Mouse (Mus musculus): ENCODE measurements around the gene Sgip1. TPM values are rescaled to one million over a fixed set of nuclear protein-coding genes. Genes with fewer than 3 reads are reported as not detected.

Sgip1 gene
- polyA plus RNA-seq, 1 experiment from 2014 or later: 54.8 TPM

- 83% methylated on average over 5 of the region's 5 CpGs for WGBS
- Histone ChIP-seq H3K4me1 (replicated peaks) (peaks cover 8% of the 10 kb centered on the region), H3K4me3 (no peak overlapping the region), H3K36me3 (peaks cover 5% of the 10 kb centered on the region; the same call in 1 of the 2 replicates), H3K4me2 (no peak overlapping the region), H3K9ac (no peak overlapping the region), H3K9me3 (no peaks in the 10 kb centered on the region), H3K27me3 (no peaks in the 10 kb centered on the region), H3K27ac (replicated peaks) (no peak overlapping the region)
- ATAC-seq (ENCODE audit: low read depth): no peak
Measured at GRCm38 (mm10) chr4:102852808-102853207, 111.7 kb downstream of the Sgip1 start.

GRCm38 (mm10) chr4:102853330-102854022, 112.4 kb downstream of the Sgip1 start:
- WGBS: 77% methylated on average over 9 of the region's 9 CpGs
- Histone ChIP-seq H3K27me3 (no peaks in the 10 kb centered on the region), H3K4me2 (no peak overlapping the region), H3K9me3 (no peaks in the 10 kb centered on the region), H3K4me1 (replicated peaks) (peaks cover 8% of the 10 kb centered on the region), H3K36me3 (peaks cover 8% of the 10 kb centered on the region; the same call in 1 of the 2 replicates), H3K4me3 (no peak overlapping the region), H3K9ac (no peak overlapping the region), H3K27ac (replicated peaks) (no peak overlapping the region)
- ATAC-seq (ENCODE audit: low read depth): no peak

- 57% methylated on average over 10 of the region's 10 CpGs for WGBS
- no peak overlapping the region for H3K4me3 ChIP-seq
- H3K9me3 ChIP-seq: no peaks in the 10 kb centered on the region
- H3K4me1 ChIP-seq (replicated peaks): peaks cover 8% of the 10 kb centered on the region
- ATAC-seq (ENCODE audit: low read depth): no peak; the same call in 1 of the 2 replicates
- H3K36me3 ChIP-seq: peaks cover 8% of the 10 kb centered on the region; the same call in 1 of the 2 replicates
- no peak overlapping the region for H3K4me2 ChIP-seq
- no peaks in the 10 kb centered on the region for H3K27me3 ChIP-seq
- no peak overlapping the region for H3K27ac ChIP-seq (replicated peaks)
- no peak overlapping the region for H3K9ac ChIP-seq
Measured at GRCm38 (mm10) chr4:102854928-102855892, 114.1 kb downstream of the Sgip1 start.

GRCm38 (mm10) chr4:102856086-102856485, 115.0 kb downstream of the Sgip1 start:
- Histone ChIP-seq H3K36me3 (peaks cover 8% of the 10 kb centered on the region; the same call in 1 of the 2 replicates), H3K4me3 (no peak overlapping the region), H3K27ac (replicated peaks) (no peak overlapping the region), H3K4me1 (replicated peaks) (peaks cover 15% of the 10 kb centered on the region), H3K27me3 (no peaks in the 10 kb centered on the region), H3K4me2 (no peak overlapping the region), H3K9me3 (no peaks in the 10 kb centered on the region), H3K9ac (no peak overlapping the region)
- ATAC-seq (ENCODE audit: low read depth): no peak
- 53% methylated on average over 7 of the region's 7 CpGs for WGBS

GRCm38 (mm10) chr4:102859259-102860194, 118.4 kb downstream of the Sgip1 start:
- no peak for ATAC-seq (ENCODE audit: low read depth)
- H3K27ac ChIP-seq (replicated peaks): no peak overlapping the region
- no peak overlapping the region for H3K9ac ChIP-seq
- peaks cover 19% of the 10 kb centered on the region for H3K4me1 ChIP-seq (replicated peaks)
- 94% methylated on average over 15 of the region's 15 CpGs for WGBS
- H3K36me3 ChIP-seq: peaks cover 8% of the 10 kb centered on the region
- H3K4me2 ChIP-seq: no peak overlapping the region
- no peak overlapping the region for H3K4me3 ChIP-seq
- H3K9me3 ChIP-seq: no peaks in the 10 kb centered on the region
- H3K27me3 ChIP-seq: no peaks in the 10 kb centered on the region

- ATAC-seq (ENCODE audit: low read depth): no peak
- H3K4me3 ChIP-seq: no peak overlapping the region
- no peak overlapping the region for H3K27ac ChIP-seq (replicated peaks)
- 66% methylated on average over 15 of the region's 15 CpGs for WGBS
- H3K9me3 ChIP-seq: no peaks in the 10 kb centered on the region
- H3K36me3 ChIP-seq: peaks cover 6% of the 10 kb centered on the region
- peaks cover 11% of the 10 kb centered on the region; the same call in 1 of the 2 replicates for H3K4me1 ChIP-seq (replicated peaks)
- H3K9ac ChIP-seq: no peak overlapping the region
- no peak overlapping the region for H3K4me2 ChIP-seq
- no peaks in the 10 kb centered on the region for H3K27me3 ChIP-seq
Measured at GRCm38 (mm10) chr4:102862751-102863710, 121.9 kb downstream of the Sgip1 start.

- no peak for ATAC-seq (ENCODE audit: low read depth)
- Histone ChIP-seq H3K4me2 (no peak overlapping the region), H3K4me1 (replicated peaks) (0 out of 2 replicates have a peak, but pooled peaks cover under 1% of the 10 kb centered on the region)
Measured at GRCm38 (mm10) chr4:102866531-102866930, 125.4 kb downstream of the Sgip1 start.

GRCm38 (mm10) chr4:102871274-102871673, 130.2 kb downstream of the Sgip1 start:
- Histone ChIP-seq H3K4me2 (no peak overlapping the region), H3K36me3 (peaks cover 52% of the 10 kb centered on the region), H3K27ac (replicated peaks) (no peak overlapping the region), H3K9ac (no peak overlapping the region), H3K27me3 (no peaks in the 10 kb centered on the region), H3K4me3 (no peak overlapping the region), H3K9me3 (no peaks in the 10 kb centered on the region), H3K4me1 (replicated peaks) (no peaks in the 10 kb centered on the region)
- 59% methylated on average over 4 of the region's 4 CpGs for WGBS
- ATAC-seq (ENCODE audit: low read depth): no peak

More at GRCm38 (mm10) chr4:102866531-102866930, 125.4 kb downstream of the Sgip1 start:
- no peak overlapping the region for H3K9ac ChIP-seq
- H3K27me3 ChIP-seq: no peaks in the 10 kb centered on the region
- H3K36me3 ChIP-seq: peaks cover 22% of the 10 kb centered on the region
- no peaks in the 10 kb centered on the region for H3K9me3 ChIP-seq
- H3K4me3 ChIP-seq: no peak overlapping the region
- WGBS: 89% methylated on average over 3 of the region's 3 CpGs
- no peak overlapping the region for H3K27ac ChIP-seq (replicated peaks)

- H3K27ac ChIP-seq (replicated peaks): no peak overlapping the region
Measured at GRCm38 (mm10) chr4:102883142-102883541, 142.0 kb downstream of the Sgip1 start.

GRCm38 (mm10) chr4:102884228-102884627, 143.1 kb downstream of the Sgip1 start:
- Histone ChIP-seq H3K4me3 (no peak overlapping the region), H3K27me3 (no peaks in the 10 kb centered on the region), H3K9me3 (no peaks in the 10 kb centered on the region; the same call in 1 of the 2 replicates), H3K36me3 (peaks cover 6% of the 10 kb centered on the region; the same call in 1 of the 2 replicates), H3K4me1 (replicated peaks) (no peaks in the 10 kb centered on the region), H3K27ac (replicated peaks) (no peak overlapping the region), H3K4me2 (no peak overlapping the region), H3K9ac (no peak overlapping the region)
- no peak for ATAC-seq (ENCODE audit: low read depth)
- 80% methylated on average over 4 of the region's 4 CpGs for WGBS

More at GRCm38 (mm10) chr4:102883142-102883541, 142.0 kb downstream of the Sgip1 start:
- ATAC-seq (ENCODE audit: low read depth): no peak
- Histone ChIP-seq H3K4me1 (replicated peaks) (no peaks in the 10 kb centered on the region), H3K9ac (no peak overlapping the region), H3K4me3 (no peak overlapping the region), H3K27me3 (no peaks in the 10 kb centered on the region), H3K9me3 (no peaks in the 10 kb centered on the region; the same call in 1 of the 2 replicates), H3K36me3 (peaks cover 6% of the 10 kb centered on the region; the same call in 1 of the 2 replicates), H3K4me2 (no peak overlapping the region)
- 96% methylated on average over 3 of the region's 3 CpGs for WGBS

All from neural tube, embryonic 13.5 days (tissue).